Mouse (Mus musculus): ENCODE data around the gene Dtd2. TPM values are rescaled to one million over a fixed set of nuclear protein-coding genes. Genes with fewer than 3 reads are reported as not detected.
A peak's percentile ranks its signal among the peaks of the same experiment; 100 is the strongest.

The Dtd2 gene
- polyA plus RNA-seq, 2 experiments: 11.1 to 12.0 TPM

DNA sequence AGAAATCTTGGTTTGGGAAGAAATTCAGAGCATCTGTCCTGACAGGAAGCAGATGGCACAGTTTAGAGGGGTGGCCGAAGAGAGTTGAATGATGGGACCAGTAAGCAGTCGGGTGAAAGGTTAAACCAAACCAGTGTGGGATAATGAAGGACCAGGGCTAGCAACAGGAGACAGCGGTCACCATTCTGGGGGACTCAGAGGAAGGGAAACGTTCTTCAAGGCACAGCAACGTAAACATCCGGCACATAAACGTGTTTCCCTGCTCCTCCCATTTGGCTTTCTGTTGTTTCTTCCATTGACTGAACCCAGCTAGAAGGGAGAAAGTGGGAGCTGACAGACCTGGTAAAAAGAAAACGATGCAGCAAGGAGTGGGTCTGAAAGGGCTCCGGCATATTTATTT lies 7.0 kb upstream of the Dtd2 start:
- DNase-seq (ENCODE audit: low read depth in 3 of 3, low spot score in 3 of 3): no peak
- Histone ChIP-seq H3K27me3 (ENCODE audit: control insufficient read depth, insufficient read depth, low read length) (no peaks in the 10 kb centered on the region), H3K4me1 (replicated peaks; ENCODE audit: control insufficient read depth in 2 of 2, insufficient read depth in 2 of 2, low read length in 1 of 2) (0 out of 4 replicates have a peak, but pooled peaks cover 0 to 2% of the 10 kb centered on the region in 2 experiments), H3K27ac (no peak overlapping the region), H3K9ac (replicated peaks) (no peak overlapping the region), H3K4me3 (ENCODE audit: insufficient read depth in 1 of 2, low read depth in 2 of 2, low read length in 2 of 2) (no peak overlapping the region), H3K4me2 (ENCODE audit: low read depth) (no peak overlapping the region), H3K36me3 (replicated peaks; ENCODE audit: control insufficient read depth, insufficient read depth, low read depth) (no peaks in the 10 kb centered on the region), H3K9me3 (ENCODE audit: control insufficient read depth, low read length) (no peaks in the 10 kb centered on the region)
- TF ChIP-seq EP300 (IDR thresholded peaks at IDR 0.05; ENCODE audit: low read depth) (no peak), CTCF (IDR thresholded peaks at IDR 0.05; ENCODE audit: low read depth) (no peak)
- no peak for ATAC-seq (ENCODE audit: insufficient read depth)
- 25% methylated on average over 9 of the region's 9 CpGs for WGBS (ENCODE audit: insufficient replicate concordance)

GRCm38 (mm10) chr12:52012159-52012558 lies 5.9 kb upstream of the Dtd2 start:
- Histone ChIP-seq H3K9me3 (ENCODE audit: control insufficient read depth, low read length) (no peaks in the 10 kb centered on the region), H3K4me3 (ENCODE audit: insufficient read depth in 1 of 2, low read depth in 2 of 2, low read length in 2 of 2) (no peak overlapping the region), H3K36me3 (replicated peaks; ENCODE audit: control insufficient read depth, insufficient read depth, low read depth) (no peaks in the 10 kb centered on the region), H3K27me3 (ENCODE audit: control insufficient read depth, insufficient read depth, low read length) (no peaks in the 10 kb centered on the region), H3K4me2 (ENCODE audit: low read depth) (no peak overlapping the region), H3K27ac (no peak overlapping the region), H3K9ac (replicated peaks) (no peak overlapping the region), H3K4me1 (replicated peaks; ENCODE audit: control insufficient read depth in 2 of 2, insufficient read depth in 2 of 2, low read length in 1 of 2) (0 out of 4 replicates have a peak, but pooled peaks cover 0 to 2% of the 10 kb centered on the region in 2 experiments)
- no peak for DNase-seq (ENCODE audit: low read depth in 3 of 3, low spot score in 3 of 3)
- ATAC-seq (ENCODE audit: insufficient read depth): no peak
- TF ChIP-seq EP300 (IDR thresholded peaks at IDR 0.05; ENCODE audit: low read depth) (no peak), CTCF (IDR thresholded peaks at IDR 0.05; ENCODE audit: low read depth) (no peak)
- 67% methylated on average over 8 of the region's 8 CpGs for WGBS (ENCODE audit: insufficient replicate concordance)

DNA sequence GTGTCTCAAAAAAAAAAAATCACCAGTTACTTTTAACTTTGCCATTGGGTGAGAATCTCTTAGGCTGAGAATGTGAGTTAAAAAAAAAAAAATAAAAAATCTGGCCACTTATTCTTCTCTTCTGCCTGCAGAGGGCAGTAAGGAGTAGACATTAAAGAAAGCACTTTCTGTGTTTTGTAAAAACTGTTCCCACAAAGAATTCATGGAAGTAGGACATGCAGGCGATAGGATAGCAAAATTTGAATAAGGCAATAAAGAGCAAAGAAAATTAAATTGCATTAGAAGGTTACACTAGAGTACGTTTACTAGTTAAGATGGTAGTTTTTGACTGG lies 4.3 kb upstream of the Dtd2 start:
- no peak overlapping the region for H3K9ac ChIP-seq (replicated peaks)
- no peaks in the 10 kb centered on the region for H3K9me3 ChIP-seq (ENCODE audit: control insufficient read depth, low read length)
- H3K27ac ChIP-seq: no peak overlapping the region
- no peaks in the 10 kb centered on the region for H3K36me3 ChIP-seq (replicated peaks; ENCODE audit: control insufficient read depth, insufficient read depth, low read depth)
- 40% methylated on average over 2 of the region's 2 CpGs for WGBS (ENCODE audit: insufficient replicate concordance)
- peaks cover under 1 to 5% of the 10 kb centered on the region in 2 experiments; a peak in 1 of 4 replicates for H3K4me1 ChIP-seq (replicated peaks; ENCODE audit: control insufficient read depth in 2 of 2, insufficient read depth in 2 of 2, low read length in 1 of 2)
- DNase-seq (ENCODE audit: low read depth in 3 of 3, low spot score in 3 of 3): peak in 1 of 3 experiments; percentile 37
- TF ChIP-seq EP300 (IDR thresholded peaks at IDR 0.05; ENCODE audit: low read depth) (no peak), CTCF (IDR thresholded peaks at IDR 0.05; ENCODE audit: low read depth) (peak; percentile 43; the same call in 1 of the 2 replicates)
- no peak for ATAC-seq (ENCODE audit: insufficient read depth)
- H3K4me2 ChIP-seq (ENCODE audit: low read depth): no peak overlapping the region
- H3K4me3 ChIP-seq (ENCODE audit: insufficient read depth in 1 of 2, low read depth in 2 of 2, low read length in 2 of 2): no peak overlapping the region
- no peaks in the 10 kb centered on the region for H3K27me3 ChIP-seq (ENCODE audit: control insufficient read depth, insufficient read depth, low read length)

- Histone ChIP-seq H3K9ac (replicated peaks) (no peak overlapping the region), H3K4me2 (ENCODE audit: low read depth) (no peak overlapping the region), H3K4me1 (replicated peaks; ENCODE audit: control insufficient read depth in 2 of 2, insufficient read depth in 2 of 2, low read length in 1 of 2) (peaks cover 5 to 6% of the 10 kb centered on the region in 2 experiments; a peak in 3 of 4 replicates), H3K36me3 (replicated peaks; ENCODE audit: control insufficient read depth, insufficient read depth, low read depth) (no peaks in the 10 kb centered on the region), H3K27ac (no peak overlapping the region), H3K9me3 (ENCODE audit: control insufficient read depth, low read length) (no peaks in the 10 kb centered on the region), H3K27me3 (ENCODE audit: control insufficient read depth, insufficient read depth, low read length) (no peaks in the 10 kb centered on the region), H3K4me3 (ENCODE audit: insufficient read depth in 1 of 2, low read depth in 2 of 2, low read length in 2 of 2) (no peak overlapping the region)
- ATAC-seq (ENCODE audit: insufficient read depth) (no peak), DNase-seq (ENCODE audit: low read depth in 3 of 3, low spot score in 3 of 3) (no peak)
- TF ChIP-seq EP300 (IDR thresholded peaks at IDR 0.05; ENCODE audit: low read depth) (no peak), CTCF (IDR thresholded peaks at IDR 0.05; ENCODE audit: low read depth) (no peak)
- WGBS (ENCODE audit: insufficient replicate concordance): 64% methylated on average over 15 of the region's 15 CpGs
Measured at GRCm38 (mm10) chr12:52009928-52010629, 3.8 kb upstream of the Dtd2 start.

DNA sequence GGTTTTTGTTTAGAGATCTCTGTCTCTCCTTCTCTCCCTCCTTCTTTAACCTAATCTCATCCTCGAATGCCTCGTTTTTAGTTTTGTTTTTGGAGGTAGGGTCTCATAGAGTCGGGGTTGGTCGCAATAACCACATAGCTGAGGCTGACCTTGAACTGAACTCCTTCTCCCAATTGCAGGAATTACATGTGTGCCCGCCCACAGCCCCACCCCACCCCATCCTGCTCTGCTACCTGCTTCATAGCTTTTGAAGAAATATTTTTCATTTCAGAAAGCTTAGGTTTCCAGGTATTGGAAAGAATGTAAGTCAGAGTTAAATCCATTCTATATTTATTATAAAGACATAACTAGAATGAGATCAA lies 313 bp upstream of the Dtd2 start:
- DNase-seq (ENCODE audit: low read depth in 3 of 3, low spot score in 3 of 3): no peak
- H3K4me3 ChIP-seq (ENCODE audit: insufficient read depth in 1 of 2, low read depth in 2 of 2, low read length in 2 of 2): peak overlapping the region; percentile 66 to 83
- no peak for TF ChIP-seq EP300 (IDR thresholded peaks at IDR 0.05; ENCODE audit: low read depth)
- peak overlapping the region; percentile 75 for H3K4me2 ChIP-seq (ENCODE audit: low read depth)
- peak; percentile 34 for ATAC-seq (ENCODE audit: insufficient read depth)
- H3K36me3 ChIP-seq (replicated peaks; ENCODE audit: control insufficient read depth, insufficient read depth, low read depth): peaks cover 2% of the 10 kb centered on the region; the same call in 1 of the 2 replicates
- peaks cover 2 to 7% of the 10 kb centered on the region in 2 experiments; a peak in 3 of 4 replicates for H3K4me1 ChIP-seq (replicated peaks; ENCODE audit: control insufficient read depth in 2 of 2, insufficient read depth in 2 of 2, low read length in 1 of 2)
- no peak overlapping the region for H3K27ac ChIP-seq
- 37% methylated on average over 5 of the region's 5 CpGs for WGBS (ENCODE audit: insufficient replicate concordance)
- H3K27me3 ChIP-seq (ENCODE audit: control insufficient read depth, insufficient read depth, low read length): no peaks in the 10 kb centered on the region
- H3K9ac ChIP-seq (replicated peaks): peak overlapping the region; percentile 85
- no peaks in the 10 kb centered on the region for H3K9me3 ChIP-seq (ENCODE audit: control insufficient read depth, low read length)
